Mouse (Mus musculus) retina, embryonic 14.5 days (tissue): ENCODE measurements at regions not wholly inside any gene's neighbourhood (a gene's known extent, or its start where the extent isn't known, plus 50 kb on each side); places are given as distances from the start of the nearest gene placed in this dataset.

ENCODE experiments used
- DNase-seq: peaks from one replicate; pipeline ENCODE4 v3.0.0-alpha.2; 2015; ENCODE audit warnings: low spot score

DNA sequence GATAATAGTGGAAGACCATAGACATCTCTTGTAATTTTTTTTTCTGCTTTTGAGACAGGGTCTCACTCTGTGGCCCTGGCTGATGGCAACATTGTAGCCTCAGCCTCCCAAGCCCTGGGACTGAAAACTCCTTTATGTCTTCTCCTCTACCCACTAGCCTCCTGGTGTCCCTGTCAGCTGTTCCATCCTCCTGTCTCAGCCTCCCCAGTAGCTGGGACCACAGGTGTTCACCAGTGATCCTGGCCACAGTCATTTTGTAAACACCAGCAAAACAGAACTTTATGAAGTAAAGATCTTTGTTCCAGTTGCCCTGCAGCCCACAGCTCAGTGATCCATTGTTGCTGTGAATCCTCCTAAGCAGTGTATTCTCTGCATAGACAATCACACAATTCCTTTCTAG, 129.9 kb upstream of the Eya4 start:
- DNase-seq = no peak

DNA sequence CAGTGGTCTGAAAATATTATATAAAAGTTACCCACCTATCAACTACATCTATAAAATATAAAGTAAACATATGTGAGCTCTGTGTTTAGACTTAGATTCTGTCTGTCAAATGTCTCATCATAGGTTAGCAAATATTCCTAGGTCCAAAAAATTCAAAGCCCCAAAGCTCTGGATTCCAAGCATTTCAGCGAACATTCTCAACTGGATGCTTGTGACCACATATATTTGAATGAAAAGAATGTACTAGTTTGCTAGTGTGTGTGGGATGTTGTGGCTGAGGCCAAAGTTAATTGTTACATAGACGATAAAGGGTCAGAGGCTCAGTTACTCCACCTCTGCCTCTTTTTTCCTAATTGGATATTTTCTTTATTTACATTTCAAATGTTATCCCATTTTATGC, 128.3 kb upstream of the Eya4 start:
- no peak for DNase-seq

DNA sequence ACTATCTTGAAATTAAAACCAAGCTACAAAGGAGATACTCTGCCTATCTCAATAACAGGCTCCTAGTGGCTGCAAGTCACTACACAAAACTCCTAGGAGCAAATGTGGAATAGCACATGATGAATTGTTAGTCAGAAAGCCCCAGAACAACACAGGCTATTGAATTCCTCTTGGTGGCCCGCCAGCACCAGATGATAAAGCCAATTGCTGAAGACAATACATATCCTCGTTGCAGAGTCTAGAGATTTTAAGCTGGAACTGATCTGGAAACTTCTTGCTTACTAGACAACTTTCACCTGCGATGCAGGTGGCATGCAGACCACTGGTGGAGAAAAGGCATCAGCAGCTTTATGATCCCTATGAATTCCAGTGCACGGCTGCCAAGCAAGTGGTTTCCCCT, 126.5 kb upstream of the Eya4 start:
- DNase-seq = no peak

DNA sequence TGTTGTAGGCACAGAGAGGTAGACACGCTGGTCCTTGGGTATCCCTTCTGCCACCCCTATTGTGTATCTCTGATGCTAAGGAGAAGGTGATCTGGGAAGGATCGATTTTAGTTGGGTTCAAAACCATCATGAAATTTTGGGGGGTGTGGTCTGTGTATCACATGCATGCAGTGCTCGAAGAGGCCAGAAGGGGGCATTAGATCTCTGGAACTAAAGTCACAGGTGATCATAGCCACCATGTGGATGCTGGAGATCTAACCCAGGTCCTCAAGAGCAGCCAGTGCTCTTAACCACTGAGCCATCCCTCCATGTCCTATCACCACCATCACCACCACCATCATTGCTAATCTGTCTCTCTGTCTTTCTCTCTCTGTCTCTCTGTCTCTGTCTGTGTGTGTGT, 100.4 kb upstream of the Eya4 start:
- no peak for DNase-seq

DNA sequence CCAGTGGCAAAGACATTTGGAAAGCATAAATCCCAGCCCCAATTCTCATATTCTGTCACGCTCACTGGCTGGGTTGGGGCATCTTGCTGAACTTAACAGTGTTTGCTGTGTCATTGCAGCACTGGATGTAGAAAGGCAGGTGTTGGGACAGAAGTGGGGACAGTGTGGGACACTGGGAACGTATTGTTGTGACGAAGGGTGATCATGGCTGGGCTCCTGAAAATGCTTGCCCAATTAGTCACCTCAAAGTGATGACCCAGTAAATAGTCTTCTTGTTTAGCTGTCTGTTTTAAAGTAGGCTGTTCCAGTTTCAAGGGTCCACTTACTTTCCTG, 100.0 kb upstream of the Eya4 start:
- no peak for DNase-seq

DNA sequence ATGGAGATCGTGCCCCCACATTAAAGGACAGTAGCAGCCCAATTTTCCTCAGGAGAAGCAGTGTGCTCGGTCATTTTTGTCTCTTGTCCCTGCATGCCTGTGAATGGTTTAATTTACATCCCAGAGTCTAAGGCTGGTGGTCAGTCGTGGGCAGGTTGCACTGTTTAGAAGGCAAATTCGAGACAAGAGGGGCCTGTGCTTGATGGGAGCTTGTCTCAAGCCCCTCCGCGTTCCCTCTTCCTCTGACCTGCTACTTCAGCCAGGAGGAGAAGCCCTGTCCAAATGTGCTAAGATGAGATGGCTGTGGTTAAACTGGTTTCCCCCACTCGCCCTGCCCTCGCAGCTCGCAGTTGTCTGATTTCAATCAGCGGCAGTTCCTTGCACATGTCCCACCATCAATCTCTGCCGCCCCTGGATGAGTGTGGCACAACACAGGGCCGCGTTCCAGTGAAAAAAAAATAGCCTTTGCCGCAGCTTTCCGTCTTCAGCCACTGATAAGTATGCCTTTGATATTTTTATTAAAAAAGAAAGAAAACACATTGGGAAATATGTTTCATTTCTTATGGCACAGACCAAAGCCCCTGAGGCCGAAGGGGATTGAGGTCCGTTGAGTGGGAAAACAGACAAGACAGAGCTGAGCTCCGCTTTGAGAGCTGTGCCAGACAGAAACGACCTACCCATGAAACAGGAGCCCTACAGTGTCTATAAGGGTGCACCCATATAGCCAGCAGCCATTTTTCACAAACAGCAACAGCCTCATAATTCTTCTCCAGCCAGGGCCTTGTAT, 99.5 kb upstream of the Eya4 start:
- DNase-seq = no peak

DNA sequence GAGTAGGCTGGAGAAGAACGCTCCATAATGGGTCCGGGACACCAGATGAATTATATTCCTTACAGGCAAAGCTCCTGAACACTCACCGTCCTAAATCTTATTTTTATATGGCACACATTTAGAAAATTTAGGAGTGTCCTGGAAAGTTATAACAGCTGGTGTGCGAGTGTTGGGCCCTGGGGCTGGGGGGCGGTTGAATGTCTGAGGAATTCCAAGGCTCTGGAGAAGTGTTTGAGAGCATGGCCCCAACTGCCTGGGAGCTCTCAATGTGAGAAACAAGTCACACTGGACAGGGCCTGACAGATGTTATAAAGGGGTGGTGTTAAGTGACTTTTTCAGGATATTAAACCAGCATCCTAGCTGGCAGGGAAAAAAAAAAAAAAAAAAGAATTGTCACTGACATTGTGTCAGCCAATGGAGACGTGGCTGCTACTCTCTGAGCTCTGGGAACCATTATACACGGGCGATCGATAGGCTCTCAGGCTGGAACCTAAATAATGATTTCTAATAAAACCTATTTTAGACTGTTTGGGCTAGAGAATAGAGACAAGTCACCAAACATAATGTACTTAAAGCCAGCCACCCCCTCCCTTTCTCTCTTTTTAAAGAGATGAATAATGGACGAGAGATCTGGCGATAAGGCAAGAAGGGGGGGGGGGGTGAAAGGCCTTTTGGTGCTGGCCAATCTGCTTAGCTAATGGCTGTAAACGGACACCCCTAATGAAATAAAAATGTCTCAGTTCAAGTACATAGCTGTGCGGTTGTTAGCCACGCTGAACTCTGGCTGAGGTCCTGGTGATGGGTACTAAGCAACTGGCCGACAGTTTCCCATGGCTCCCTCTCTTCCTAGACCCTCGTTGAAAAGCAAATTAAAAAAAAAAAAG, 98.6 kb upstream of the Eya4 start:
- peak; percentile 17 for DNase-seq

DNA sequence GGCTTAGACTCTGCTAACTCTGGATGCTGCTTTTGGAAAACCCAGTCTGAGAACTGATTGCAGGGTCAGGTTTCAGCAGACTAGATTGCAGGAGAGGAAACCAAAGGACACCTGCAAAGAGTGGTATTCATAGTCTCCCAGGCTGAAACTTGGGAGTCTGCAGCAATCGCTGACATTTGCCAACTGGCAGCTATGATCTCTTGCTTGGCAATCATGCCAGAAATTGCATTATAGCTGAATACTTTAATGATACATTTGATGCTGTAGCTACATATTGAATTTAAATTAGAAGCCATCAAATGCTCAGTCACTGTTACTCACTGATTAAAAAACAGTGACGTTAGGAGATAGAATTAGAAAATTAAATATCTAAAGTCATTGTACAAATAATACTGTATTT, 79.8 kb upstream of the Eya4 start:
- no peak for DNase-seq

DNA sequence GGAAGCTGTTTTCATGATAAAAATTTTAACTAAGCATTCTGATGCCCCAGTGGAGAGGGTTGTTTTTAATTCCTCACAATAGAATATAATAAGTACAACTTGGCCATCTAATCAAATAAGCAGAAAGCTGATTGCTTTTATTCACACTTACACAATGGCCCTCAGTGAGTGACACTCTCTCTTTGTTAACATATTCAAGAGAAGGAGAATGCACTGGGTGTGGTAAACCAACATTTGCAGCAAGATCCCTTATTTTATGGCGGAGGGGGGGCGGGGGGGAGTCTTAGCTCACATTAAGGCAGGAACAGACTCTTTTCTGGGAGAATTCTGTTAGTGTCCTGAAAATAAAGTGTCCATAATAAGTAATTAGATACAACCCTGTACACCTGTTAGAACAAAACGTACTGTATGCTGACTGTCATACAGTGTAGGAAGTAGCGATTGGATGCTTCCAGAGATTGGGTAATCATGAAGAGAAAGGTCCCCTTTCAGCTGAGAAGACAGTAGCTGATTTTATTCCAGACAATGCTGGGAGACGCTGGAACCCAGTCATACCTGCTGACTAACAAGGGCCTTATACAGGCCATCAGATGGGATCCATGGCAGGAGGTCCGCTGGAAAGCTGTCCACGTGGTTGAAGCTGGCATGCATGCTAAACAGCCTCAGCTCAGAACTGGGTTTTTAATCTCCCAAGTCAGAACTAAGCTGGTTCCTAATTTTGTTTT, 63.4 kb upstream of the Eya4 start:
- DNase-seq = no peak

DNA sequence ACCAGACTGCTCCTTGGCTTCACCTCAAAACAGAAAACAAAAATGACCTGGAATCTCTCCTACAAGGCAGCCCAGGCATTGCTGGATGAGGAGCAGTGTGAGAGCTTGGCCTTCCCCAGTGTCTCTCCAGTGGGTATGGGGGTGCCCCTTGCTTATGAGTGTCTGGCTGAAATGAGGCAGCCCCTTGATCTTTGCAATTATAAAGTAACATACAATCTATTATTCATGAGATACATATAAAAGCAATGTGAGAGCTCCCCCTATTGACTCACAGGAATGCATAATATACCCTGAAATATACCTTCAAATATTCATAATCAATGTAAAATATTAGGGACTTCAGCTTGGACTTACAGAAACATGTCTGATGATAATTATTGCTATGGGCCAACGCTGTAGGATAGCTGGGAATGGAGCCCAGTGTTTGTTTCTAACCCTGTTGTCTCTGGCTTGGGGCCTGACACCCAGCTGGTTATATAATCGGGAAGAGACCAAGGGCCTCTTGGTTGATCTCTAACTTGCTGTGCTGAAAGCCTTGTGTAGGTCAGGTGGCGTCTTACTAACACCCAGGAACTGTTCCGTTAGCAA, 52.9 kb upstream of the Eya4 start:
- peak; percentile 29 for DNase-seq
